Mouse (Mus musculus): ENCODE results near the gene Pls1.

The Pls1 gene

DNA sequence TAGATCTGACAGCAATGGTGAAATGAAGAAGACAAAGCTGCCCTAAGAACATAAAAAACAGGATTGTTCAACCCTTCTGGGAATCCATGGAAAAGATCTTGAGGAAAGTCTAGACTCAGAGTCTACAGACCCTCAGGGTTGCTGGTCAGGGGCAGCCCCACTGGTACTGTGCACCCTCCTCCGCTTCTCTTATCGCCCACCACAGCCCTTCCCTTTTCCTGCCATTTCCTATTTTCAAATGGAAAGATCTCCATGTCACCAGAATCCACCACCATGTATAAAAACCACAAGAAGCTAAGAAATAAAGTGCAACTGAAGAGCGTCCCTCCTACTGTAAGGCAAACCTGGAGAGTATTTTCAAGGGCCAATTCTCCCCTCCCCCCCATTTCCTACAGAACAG, 41.3 kb downstream of the Pls1 start:
- no peak for DNase-seq (ENCODE audit: low read depth, low spot score)

DNA sequence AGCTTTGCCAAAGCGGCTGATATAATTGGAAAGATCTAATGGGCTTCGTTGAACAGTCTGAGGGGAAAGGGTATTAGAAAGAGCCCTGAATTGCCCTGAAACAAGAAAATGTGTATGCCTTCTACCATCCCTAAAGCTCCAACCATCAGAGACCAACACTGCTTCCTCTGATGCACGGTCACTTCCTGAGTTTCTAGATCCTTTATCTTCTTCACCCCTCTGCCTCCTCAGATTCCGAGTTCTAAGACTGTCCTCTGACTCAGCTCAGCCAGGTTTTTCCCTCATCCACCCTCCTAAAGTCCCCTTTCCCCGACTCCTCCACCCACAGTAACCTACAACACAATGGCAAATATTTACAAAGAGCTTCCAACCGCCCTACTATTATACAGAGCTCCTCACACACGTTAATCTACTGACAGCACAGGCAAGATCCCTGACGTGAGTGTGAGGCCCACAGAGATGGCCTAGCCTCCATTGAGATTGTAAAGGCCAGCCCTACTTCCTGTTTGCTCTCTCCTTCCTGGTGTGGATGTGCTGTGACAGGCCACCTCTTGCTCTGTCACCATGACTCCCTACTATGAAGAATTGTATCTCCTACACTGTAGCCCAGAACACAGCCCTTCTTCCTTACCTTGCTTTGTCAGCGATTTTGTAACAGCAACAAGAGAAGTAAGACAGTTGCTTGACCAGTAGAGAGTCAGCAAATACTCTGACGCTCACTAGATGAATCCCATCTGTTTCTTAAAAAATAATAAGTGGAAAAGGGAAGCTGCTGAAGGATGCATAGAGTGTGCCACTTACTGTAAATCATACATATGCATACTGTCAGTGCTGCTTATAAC, 43.3 kb downstream of the Pls1 start:
- DNase-seq (ENCODE audit: low read depth, low spot score), result no peak

DNA sequence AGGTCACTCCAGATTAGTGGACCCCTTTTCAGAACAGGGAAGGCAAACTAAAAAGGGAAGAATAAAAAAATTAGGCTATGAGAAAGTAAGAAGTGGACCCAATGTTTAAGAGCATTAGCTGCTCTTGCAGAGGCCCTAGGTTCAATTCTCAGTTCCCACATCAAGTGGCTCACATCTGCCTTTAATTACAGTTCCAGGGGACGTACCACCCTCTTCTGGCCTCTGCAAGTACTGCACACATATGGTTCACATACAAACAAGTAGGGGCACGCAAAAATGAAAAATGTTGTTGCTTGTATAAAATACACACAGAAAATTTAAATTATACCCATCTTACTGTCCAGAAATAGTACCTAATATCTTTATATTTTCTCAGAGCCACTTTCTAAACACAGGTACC, 48.8 kb downstream of the Pls1 start:
- DNase-seq (ENCODE audit: low read depth, low spot score), result no peak

DNA sequence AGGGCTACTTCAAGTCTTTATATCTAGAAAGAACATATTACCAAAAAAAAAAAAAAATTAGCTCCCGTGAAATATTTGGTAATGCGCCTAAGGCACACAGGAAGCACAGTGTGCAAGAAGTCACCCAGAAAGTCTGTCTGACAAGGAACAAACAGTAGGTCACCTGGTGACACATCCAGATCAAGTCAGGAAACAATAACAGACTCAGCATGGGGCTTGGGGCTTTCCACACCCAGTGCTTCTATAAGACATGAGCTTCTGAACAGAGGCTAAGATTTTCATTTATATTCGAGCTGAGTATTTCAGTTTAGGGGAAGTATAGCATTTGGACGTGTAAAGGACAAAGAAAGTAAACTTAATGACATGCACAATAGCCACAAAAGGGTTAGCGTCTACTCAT, 49.3 kb downstream of the Pls1 start:
- no peak for DNase-seq (ENCODE audit: low read depth, low spot score)

DNA sequence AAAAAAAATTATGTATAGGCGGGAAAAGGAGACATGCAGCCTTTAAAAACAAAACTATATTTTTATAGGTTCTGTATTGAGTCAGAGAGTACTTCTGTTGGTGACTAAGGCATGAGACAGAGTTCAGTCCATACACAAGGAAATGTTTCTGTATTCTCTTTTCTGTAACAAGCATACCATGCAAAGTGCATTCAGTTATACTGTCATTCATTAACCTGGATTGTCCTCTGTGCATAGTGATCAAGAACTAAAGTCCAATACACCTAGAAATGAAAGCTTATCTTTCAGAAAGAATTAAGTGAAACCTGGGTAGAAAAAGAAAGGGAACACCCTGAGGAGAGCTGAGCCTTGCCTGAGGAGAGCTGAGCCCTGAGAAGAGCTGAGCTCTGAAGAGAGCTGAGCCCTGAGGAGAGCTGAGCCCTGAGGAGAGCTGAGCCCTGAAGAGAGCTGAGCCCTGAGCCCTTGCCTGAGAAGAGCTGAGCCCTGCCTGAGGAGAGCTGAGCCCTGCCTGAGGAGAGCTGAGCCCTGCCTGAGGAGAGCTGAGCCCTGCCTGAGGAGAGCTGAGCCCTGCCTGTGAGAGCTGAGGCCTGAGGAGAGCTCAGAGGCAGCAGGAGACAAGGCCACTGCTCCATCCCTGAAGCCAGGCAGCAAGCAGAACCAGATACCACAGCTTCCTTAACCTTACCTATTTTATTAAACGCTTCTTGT, 49.9 kb downstream of the Pls1 start:
- DNase-seq (ENCODE audit: low read depth, low spot score), result no peak

DNA sequence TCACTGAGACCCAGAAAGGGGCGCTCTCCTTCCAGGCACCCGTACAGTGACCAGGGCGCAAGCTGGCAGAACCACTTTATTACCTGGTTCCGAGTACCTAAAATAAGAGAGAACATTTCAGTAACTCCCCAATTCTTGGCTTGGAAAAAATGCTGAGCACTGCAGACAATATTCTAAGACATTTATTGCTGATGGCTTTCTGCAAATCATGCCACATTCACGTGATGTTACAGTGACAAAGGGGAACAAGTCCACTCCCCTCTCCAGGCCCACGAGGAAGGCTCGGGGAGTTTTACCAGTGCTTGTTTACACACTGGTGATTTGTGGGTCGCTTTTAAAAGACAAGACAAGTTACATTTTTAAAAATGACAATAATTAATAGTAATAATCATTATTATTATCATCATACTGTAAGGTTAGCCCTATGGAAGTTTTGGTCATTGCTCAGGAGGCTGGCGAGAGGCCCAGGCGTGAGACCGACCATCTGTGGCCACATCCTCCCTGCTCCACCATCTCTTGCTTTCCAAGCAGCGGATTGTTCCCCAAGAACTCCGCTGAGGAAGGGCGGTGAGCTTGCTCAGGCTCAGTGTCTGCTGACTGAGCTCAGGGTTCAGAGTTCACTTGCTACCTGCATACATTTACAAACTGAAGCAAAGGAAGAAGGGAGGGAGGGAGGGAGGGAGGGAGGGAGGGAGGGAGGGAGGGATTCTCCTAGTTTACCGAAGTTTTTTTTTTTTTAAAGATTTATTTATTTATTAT, 50.9 kb downstream of the Pls1 start:
- DNase-seq (ENCODE audit: low read depth, low spot score), result no peak

DNA sequence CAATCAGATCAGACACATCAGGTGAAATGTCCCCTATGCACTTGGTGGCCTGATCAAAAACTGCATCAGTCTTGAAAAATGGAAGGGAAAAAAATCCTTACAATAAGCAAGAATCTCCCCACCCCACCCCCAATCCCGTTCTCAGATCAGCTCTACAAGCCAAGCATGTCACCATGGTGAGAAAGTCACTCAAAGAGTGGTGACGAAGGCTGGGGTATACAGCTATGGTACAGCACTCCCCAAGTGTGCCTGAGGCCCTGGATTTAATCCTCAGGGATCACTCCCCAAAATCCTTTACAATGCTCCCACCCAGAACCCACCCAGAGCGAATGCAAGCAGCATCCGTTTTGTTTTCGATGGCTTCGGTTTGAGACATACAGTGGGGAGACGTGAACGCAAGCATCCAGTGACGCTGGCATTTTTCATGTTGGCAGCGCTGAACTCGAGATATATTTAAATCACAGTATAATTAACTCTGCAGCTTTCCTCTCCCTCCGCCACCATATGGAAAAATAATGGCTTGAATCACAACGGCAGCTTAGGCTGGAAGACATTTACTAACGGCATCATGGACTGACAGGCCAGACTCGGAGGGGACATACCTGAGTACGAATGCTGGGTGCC, 60.1 kb downstream of the Pls1 start:
- no peak for DNase-seq (ENCODE audit: low read depth, low spot score)

DNA sequence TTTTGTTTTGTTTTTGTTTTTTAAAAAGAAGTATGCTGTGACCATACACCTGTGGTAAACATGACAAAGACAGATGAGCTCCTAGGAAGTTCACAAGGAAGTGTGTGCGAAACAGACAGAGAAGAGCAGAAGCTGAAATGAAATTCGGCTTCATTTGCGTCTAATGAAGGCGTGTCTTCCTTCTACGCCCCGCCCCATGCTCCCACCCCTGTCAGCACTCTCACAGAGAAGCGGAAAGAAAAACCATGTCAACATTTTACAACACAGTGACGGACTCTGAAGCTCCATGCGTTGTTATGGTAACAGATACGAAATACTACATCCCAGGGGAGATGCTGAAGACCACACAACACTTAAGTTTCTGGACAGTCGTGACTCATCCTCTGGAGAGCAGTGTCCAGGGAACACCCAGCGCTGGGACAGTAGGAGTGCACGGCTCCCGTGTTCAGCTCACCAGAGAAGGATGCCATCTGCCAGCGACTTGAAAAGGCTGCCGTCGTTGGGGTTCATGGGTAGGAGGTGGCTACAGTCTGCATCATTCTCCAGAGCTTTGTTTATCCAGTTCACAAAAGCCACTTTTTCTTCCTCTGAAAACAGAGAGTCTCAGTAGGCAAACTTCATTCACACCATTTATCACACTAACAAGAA, 61.3 kb downstream of the Pls1 start:
- no peak for DNase-seq (ENCODE audit: low read depth, low spot score)

DNA sequence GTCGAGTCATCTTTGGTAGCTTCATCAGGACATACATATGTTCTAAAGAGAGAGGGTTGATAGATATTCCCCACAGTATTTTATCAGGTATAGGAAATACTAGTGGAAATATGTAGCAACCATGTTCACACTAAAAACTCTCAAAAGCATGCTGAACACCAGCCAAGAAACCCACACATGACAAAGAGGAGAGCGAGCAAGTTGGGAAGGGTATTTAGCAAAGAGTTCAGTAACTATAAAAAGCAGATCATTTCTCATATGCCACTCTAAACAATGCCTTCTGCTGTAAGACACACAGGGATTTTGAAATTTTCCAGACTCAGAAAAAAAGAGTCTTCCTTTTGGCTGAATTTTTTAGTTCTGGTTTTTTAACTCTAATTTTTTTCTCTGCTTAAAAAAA, 73.4 kb downstream of the Pls1 start:
- no peak for DNase-seq (ENCODE audit: low read depth, low spot score)

DNA sequence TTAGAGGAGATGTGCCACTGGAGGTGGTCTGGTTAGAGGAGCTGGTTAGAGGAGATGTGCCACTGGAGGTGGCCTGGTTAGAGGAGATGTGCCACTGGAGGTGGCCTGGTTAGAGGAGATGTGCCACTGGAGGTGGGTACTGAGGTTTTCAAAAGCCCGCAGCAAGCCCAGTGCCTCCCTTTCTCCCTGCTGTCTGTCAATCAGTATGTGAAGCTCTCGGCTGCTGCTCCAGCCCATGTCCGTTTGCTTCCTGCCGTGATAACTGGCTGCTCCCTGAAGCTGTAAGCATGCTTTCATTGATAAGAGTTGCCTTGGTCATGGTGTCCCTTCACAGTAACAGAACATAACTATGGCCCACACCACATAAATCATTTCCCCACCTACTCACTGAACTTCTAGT, 81.9 kb downstream of the Pls1 start:
- DNase-seq (ENCODE audit: low read depth, low spot score), result no peak

DNA sequence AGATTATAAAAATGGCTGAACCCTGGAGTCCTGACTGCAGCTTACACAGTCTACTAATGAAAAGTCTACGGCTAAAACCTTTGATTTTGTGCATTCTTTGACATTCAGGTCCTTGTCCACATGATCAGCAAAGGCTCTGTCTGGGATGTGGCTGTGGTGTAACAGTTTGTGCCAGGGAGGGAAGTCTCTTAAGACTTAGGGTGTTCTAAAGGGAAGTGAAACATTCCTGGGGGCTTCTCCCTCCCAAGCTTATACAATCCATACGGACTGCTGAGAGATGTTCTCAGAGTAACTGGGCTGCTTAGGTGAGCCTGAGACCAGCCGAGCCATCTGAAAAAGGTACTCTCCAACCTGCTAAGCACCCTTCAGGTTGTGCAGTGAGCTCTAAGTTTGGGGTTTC, 82.9 kb downstream of the Pls1 start:
- no peak for DNase-seq (ENCODE audit: low read depth, low spot score)

DNA sequence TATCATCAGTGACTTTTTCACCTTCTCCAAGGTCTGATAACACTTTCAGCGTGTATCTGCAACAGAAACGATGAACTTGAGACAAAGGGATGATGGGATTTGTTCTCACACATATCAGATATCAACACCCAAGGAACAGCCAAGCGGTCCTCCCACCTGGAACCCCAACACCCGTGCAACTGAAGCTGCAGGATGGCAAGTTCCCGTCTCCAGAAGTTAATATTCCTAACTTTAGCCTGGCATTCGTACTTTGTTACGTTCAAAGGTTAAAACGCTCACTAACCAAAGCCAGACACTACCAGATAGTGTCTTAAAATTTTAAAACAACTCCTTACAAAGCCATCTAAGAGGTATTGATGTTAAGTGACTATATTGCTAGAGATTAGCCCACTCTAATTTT, 83.7 kb downstream of the Pls1 start:
- no peak for DNase-seq (ENCODE audit: low read depth, low spot score)

DNA sequence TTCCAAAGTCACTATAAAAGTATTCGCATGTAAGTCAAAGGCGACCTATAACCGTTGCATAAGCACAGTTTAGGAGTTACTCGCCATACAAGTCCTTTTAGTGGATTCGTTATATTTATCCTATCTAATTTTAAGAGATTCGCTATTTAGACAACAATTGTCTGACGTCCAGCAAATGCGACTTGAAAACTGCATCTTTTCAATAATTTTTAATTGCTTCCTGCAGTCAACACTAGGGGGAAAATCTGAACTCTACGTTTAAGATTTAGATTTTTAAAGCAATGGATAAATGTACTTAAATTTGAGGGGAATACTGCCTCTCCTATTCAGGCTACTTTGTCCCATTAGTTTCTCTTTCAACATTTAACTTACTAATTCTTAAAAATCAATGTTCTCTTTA, 94.4 kb downstream of the Pls1 start:
- no peak for DNase-seq (ENCODE audit: low read depth, low spot score)

DNA sequence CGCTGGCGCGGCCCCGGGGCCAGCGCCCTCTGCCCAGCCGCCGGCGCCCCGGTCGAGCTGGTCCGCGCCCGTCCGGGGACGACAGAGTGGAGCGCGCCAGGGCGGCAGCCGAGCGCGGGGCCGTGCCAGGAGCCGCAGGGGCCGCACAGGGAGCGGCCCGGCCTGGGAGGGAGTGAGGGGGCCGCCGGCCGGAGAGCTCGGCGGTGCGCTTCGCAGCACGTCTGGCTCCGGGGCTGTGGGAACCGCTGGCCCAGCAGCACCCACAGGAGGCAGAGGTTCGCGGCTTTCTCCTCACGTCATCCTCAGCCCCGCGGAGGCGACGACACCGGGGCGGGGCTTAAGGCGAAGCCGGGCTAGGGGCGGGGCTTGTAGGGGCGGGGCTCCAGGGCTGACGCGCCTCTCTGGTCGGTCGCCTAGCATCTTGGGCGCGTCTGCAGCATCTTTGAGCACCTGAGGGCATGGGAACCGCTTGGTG, 95.0 kb downstream of the Pls1 start, which contains the start of gene Trpc1:
Trpc1 (minus strand) TSS at position 339 of the 475 bp plus-strand sequence.
- peak; percentile 39 for DNase-seq (ENCODE audit: low read depth, low spot score)

DNA sequence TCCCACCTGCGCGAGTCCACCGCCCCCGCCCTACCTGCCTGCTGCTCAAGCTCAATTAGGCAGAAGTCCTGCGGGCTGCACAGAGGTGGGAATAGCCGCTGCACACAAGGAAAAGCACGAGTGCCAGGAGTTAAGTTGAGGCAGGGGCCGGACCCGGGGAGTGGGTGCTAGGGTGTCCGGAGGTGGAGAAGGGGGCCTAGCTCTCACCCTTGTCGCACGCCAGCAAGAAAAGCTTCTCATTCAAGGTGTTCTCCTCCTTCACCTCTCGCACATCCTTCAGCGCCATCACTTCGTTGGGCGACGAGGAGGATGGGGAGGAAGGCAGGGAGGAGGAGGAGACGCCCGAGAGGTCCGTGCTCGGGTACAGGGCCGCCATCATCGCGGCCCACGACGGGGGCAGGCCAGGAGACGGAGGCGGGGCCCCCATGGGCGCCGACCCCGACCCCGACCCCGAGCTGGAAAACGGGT, 95.6 kb downstream of the Pls1 start:
- no peak for DNase-seq (ENCODE audit: low read depth, low spot score)

DNA sequence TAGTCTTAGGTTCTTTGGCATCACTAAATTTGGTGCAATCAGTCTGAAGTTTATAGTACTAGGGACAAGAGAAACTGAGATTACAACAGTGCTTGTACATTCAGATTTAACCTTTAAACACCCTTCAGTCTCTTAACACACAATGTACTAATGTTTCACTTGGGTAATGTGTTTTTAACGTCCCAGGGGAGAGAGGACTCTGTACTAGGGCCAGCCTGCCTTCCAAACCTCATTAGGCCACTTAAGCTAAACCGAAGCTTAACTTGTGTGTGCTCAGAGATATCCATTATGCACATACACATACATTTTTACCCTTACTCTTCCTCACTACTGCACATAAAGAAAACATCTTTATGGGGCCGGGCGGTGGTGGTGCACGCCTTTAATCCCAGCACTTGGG, 97.8 kb downstream of the Pls1 start:
- DNase-seq (ENCODE audit: low read depth, low spot score), result no peak

DNA sequence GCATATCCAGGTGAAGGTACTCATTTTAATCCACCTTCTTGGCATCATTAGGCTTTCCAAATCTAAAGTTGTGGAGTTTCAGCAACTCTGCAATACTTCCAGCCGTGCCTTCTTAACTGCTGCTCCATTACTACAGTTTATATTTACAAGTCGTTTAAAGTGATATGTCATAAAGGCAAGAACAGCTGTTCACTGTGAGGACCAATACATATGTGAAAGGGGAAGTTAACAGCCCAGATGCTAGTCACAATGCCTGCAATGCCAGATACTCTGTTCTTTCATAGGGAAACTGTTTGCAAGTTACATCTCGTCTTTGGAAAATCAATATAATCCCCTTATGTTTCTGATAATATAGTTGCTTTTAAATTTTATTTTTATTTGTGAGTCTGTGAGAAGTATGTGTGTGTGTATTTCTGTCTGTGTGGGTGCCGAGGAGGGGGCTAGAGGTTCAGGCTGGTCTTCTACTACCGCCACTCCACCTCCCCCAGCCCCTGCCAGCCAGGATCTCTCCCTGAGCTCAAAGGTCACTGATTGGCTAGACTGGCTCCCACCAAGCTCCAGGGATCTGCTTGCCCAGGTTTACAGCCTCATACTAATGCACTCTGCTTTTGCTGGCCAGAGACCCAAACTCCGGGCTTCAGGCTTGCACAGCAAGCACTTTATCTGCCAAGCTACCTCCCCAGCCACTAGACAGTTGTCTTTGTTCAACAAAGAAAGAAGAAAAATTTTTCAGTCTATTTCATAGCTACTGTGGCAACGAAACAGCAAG, 100.1 kb downstream of the Pls1 start:
- DNase-seq (ENCODE audit: low read depth, low spot score), result no peak

DNA sequence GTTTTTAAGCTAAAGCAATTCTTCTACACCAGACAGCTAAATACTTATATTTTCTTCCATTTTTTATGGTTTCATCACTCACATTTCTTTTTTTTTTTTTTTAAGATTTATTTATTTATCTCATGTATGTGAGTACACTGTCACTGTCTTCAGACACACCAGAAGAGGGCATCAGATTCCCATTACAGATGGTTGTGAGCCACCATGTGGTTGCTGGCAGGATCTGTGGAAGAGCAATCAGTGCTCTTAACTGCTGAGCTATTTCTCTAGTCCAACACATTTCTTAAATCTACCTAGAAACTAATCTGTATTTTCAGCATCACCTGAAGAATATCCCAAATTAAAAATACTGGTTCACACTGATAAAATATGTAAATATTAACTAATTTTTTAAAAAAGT, 108.9 kb downstream of the Pls1 start:
- DNase-seq (ENCODE audit: low read depth, low spot score), result no peak

DNA sequence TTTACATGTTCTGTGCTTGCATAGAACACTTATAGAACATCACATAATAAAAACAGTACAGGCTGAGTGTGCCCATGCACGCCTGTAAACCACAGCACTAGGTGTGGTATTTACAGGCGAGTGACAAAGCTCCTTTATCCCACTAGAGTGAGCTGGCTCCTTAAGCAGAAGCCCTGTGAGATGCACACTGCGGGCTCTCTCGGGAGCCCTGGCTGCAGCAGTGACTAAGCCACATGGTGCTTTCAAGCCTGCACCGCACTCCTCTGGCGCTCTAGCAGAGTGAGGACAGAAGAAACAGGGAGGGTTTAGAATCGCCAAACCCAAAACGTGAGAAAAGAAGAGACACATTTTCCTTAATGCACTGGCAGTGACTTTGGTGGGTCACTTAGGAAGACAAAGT, 132.5 kb downstream of the Pls1 start:
- DNase-seq (ENCODE audit: low read depth, low spot score), result no peak

DNA sequence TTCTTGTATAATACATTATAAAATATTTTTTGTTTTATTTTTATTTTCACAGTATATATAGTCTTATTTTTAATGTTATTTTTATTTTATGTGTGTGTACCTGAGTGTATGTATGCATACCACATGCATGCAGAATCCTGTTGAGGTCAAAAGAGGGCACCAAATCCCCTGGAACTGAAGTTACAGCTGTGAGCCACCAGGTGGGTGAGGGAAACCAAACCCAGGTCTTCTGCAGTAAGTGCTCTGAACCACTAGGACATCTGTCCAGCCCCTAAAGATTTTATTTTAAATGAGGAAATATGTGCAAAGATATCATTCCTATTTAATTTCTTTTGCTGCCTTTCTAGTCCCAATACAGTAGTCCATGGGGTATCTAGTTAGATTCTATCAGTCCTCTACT, 136.2 kb downstream of the Pls1 start:
- no peak for DNase-seq (ENCODE audit: low read depth, low spot score)

Measured in skeletal muscle tissue, adult 2 months (tissue).